Mouse (Mus musculus): ENCODE measurements at regions not wholly inside any gene's neighbourhood (a gene's known extent, or its start where the extent isn't known, plus 50 kb on each side); places are given as distances from the start of the nearest gene placed in this dataset.

GRCm38 (mm10) chr7:106440900-106441506 lies 225.9 kb upstream of the Gvin1 start:
- DNase-seq = peak; percentile 4
